Mouse (Mus musculus): ENCODE results near the gene Ropn1l.

Ropn1l gene

GRCm38 (mm10) chr15:31406881-31407280, 46.7 kb downstream of the Ropn1l start:
- no peak for DNase-seq (ENCODE audit: low spot score)

GRCm38 (mm10) chr15:31404346-31404745, 49.2 kb downstream of the Ropn1l start:
- DNase-seq (ENCODE audit: low spot score): no peak

GRCm38 (mm10) chr15:31402200-31402892, 51.2 kb downstream of the Ropn1l start:
- DNase-seq (ENCODE audit: low spot score): no peak

- no peak for DNase-seq (ENCODE audit: low spot score)
Observed at GRCm38 (mm10) chr15:31400974-31401373, 52.6 kb downstream of the Ropn1l start.

GRCm38 (mm10) chr15:31398769-31399168, 54.8 kb downstream of the Ropn1l start:
- no peak for DNase-seq (ENCODE audit: low spot score)

GRCm38 (mm10) chr15:31397379-31397778, 56.2 kb downstream of the Ropn1l start:
- no peak for DNase-seq (ENCODE audit: low spot score)

- no peak for DNase-seq (ENCODE audit: low spot score)
Observed at GRCm38 (mm10) chr15:31396755-31397154, 56.8 kb downstream of the Ropn1l start.

- DNase-seq (ENCODE audit: low spot score): no peak
Observed at GRCm38 (mm10) chr15:31395986-31396385, 57.6 kb downstream of the Ropn1l start.

- DNase-seq (ENCODE audit: low spot score): no peak
Observed at GRCm38 (mm10) chr15:31393402-31393801, 60.1 kb downstream of the Ropn1l start.

- no peak for DNase-seq (ENCODE audit: low spot score)
Observed at GRCm38 (mm10) chr15:31392705-31393104, 60.8 kb downstream of the Ropn1l start.

- DNase-seq (ENCODE audit: low spot score): no peak
Observed at GRCm38 (mm10) chr15:31392135-31392534, 61.4 kb downstream of the Ropn1l start.

All from c-Kit-positive CD71-positive TER-119-positive erythroid progenitor cells, embryonic 14.5 days (primary cell).